Mouse (Mus musculus) liver, embryonic 14.5 days (tissue): ENCODE data around the gene Trmt10c. TPM values are rescaled to one million over a fixed set of nuclear protein-coding genes. Genes with fewer than 3 reads are reported as not detected.
A peak's percentile ranks its signal among the peaks of the same experiment; 100 is the strongest.

Experiments used
- ATAC-seq: fragments of 200-750 bp; cut with Nextera tagmentation; 2 replicates; pipeline ENCODE4 v1.8.0; 2017; ENCODE audit warnings: moderate number of reproducible peaks, mild to moderate bottlenecking, moderate library complexity; ENCODE audit not compliant: insufficient read depth
- DNase-seq, 3 experiments: peaks; one replicate each; pipeline ENCODE4 v3.0.0-alpha.2; 2012 to 2013; ENCODE audit warnings: low read depth in 3 of 3, low spot score in 3 of 3
- H3K27ac ChIP-seq: fragments of 300-500 bp; sonication (generic); 2 replicates; pipeline ENCODE4 v1.5.1; 2014; ENCODE audit warnings: moderate library complexity, mild to moderate bottlenecking, control low read depth, inconsistent platforms
- H3K27me3 ChIP-seq: fragments of 300-500 bp; sonication (generic); 2 replicates; pipeline ENCODE4 v1.6.1; 2014; ENCODE audit warnings: mild to moderate bottlenecking, low read length, moderate library complexity; ENCODE audit not compliant: control insufficient read depth, insufficient read depth
- H3K36me3 ChIP-seq: fragments of 300-500 bp; sonication (generic); replicated peaks from 2 replicates; pipeline ENCODE4 v1.6.1; 2014; ENCODE audit warnings: low read depth; ENCODE audit not compliant: control insufficient read depth, insufficient read depth
- H3K4me1 ChIP-seq, 2 experiments: fragments of 200-500 bp in 1 of 2; fragments of 300-500 bp in 1 of 2; sonication (generic) in 1 of 2; replicated peaks; 2 replicates each; pipeline ENCODE4 v1.6.1; 2012 to 2014; ENCODE audit warnings: antibody characterized with exemption in 1 of 2, inconsistent platforms in 1 of 2, low read length in 1 of 2; ENCODE audit not compliant: control insufficient read depth in 2 of 2, insufficient read depth in 2 of 2
- H3K4me2 ChIP-seq: fragments of 300-500 bp; sonication (generic); 2 replicates; pipeline ENCODE4 v1.6.1; 2014; ENCODE audit warnings: low read depth, mild to moderate bottlenecking, control low read depth, moderate library complexity
- H3K4me3 ChIP-seq, 2 experiments: fragments of 200-500 bp in 1 of 2; fragments of 300-500 bp in 1 of 2; sonication (generic) in 1 of 2; 2 replicates each; pipeline ENCODE4 v1.5.1; 2012 to 2014; ENCODE audit warnings: low read depth in 2 of 2, low read length in 2 of 2, mild to moderate bottlenecking in 2 of 2, control low read depth in 1 of 2, inconsistent platforms in 1 of 2, moderate library complexity in 1 of 2; ENCODE audit not compliant: insufficient read depth in 1 of 2
- H3K9ac ChIP-seq: fragments of 300-500 bp; sonication (generic); replicated peaks from 2 replicates; pipeline ENCODE4 v1.6.1; 2014; ENCODE audit warnings: mild to moderate bottlenecking, control low read depth, moderate library complexity
- H3K9me3 ChIP-seq: fragments of 300-500 bp; sonication (generic); 2 replicates; pipeline ENCODE4 v1.6.1; 2016; ENCODE audit warnings: low read length, mixed read lengths; ENCODE audit not compliant: control insufficient read depth
- CTCF ChIP-seq: IDR thresholded peaks from 2 replicates; pipeline ENCODE4 v1.5.1; 2016; ENCODE audit warnings: antibody characterized with exemption, low read depth, control low read depth
- EP300 ChIP-seq: IDR thresholded peaks from 2 replicates; pipeline ENCODE4 v1.6.1; 2016; ENCODE audit warnings: antibody characterized with exemption, low read depth
- WGBS: fragments of 180-500 bp; shearing (Covaris S2); extraction: QIAGEN DNeasy Blood & Tissue Kit; methylation state at CpG from one replicate; pipeline ENCODE4 v1.1.7; 2014; ENCODE audit not compliant: insufficient replicate concordance; 5-methylcytosine and 5-hydroxymethylcytosine counted together
- polyA plus RNA-seq, 2 experiments: library from polyadenylated mRNA; depleted of rRNA in 1 of 2; stranded (reverse) in 1 of 2; unstranded in 1 of 2; fragments of >200 nt; fragmentation: Nextera tagmentation in 1 of 2; extraction: Ambion mirVana in 1 of 2; gene quantifications; 2 replicates each; pipeline versions ENCODE4 v1.2.1 to v1.2.3; 2012 to 2014

Trmt10c gene
- polyA plus RNA-seq, 2 experiments = 6.1 to 16.1 TPM

- under 1% methylated on average over 39 of the region's 39 CpGs for WGBS
- no peaks in the 10 kb centered on the region for H3K27me3 ChIP-seq
- peak; percentile 99 for ATAC-seq
- peaks cover 30% of the 10 kb centered on the region for H3K36me3 ChIP-seq
- peak within 1 kb of the TSS; percentile 89 for H3K4me2 ChIP-seq
- no peaks in the 10 kb centered on the region for H3K9me3 ChIP-seq
- DNase-seq = peak; percentile 95 to 97 (median 96)
- H3K4me1 ChIP-seq = peaks cover 12 to 14% of the 10 kb centered on the region in 2 experiments
- H3K4me3 ChIP-seq = peak within 1 kb of the TSS; percentile 94 to 99
- peak within 1 kb of the TSS; percentile 84 for H3K27ac ChIP-seq
- peak within 1 kb of the TSS; percentile 94 for H3K9ac ChIP-seq
- TF ChIP-seq EP300 = no peak
- TF ChIP-seq CTCF = 0 out of 2 replicates have a peak, but pooled peaks have one; percentile 13
These were observed 7.9 kb downstream of the Trmt10c start, which contains the start of gene Pcnp for GRCm38 (mm10) chr16:56029661-56030082. Gene Pcnp (minus strand): TSS chr16:56029739.

- no peak for TF ChIP-seq CTCF
- TF ChIP-seq EP300 = peak; percentile 16; the same call in 1 of the 2 replicates
- peak overlapping the region; percentile 94 for H3K9ac ChIP-seq
- H3K4me3 ChIP-seq = peak overlapping the region; percentile 94 to 99
- H3K27ac ChIP-seq = peak overlapping the region; percentile 84
- ATAC-seq = peak; percentile 91
- H3K4me1 ChIP-seq = peaks cover 12 to 14% of the 10 kb centered on the region in 2 experiments
- H3K27me3 ChIP-seq = no peaks in the 10 kb centered on the region
- H3K9me3 ChIP-seq = no peaks in the 10 kb centered on the region
- under 1% methylated on average over 62 of the region's 62 CpGs for WGBS
- H3K4me2 ChIP-seq = peak overlapping the region; percentile 76
- DNase-seq = peak; percentile 51 to 58 (median 57)
- H3K36me3 ChIP-seq = peaks cover 26% of the 10 kb centered on the region
These were observed 8.7 kb downstream of the Trmt10c start for GRCm38 (mm10) chr16:56028722-56029551.

- Histone ChIP-seq H3K36me3 (peaks cover 22% of the 10 kb centered on the region), H3K27ac (peak overlapping the region; percentile 84), H3K9me3 (no peaks in the 10 kb centered on the region), H3K9ac (peak overlapping the region; percentile 94), H3K4me1 (peaks cover 12 to 14% of the 10 kb centered on the region in 2 experiments), H3K4me3 (peak overlapping the region; percentile 94 to 99), H3K27me3 (no peaks in the 10 kb centered on the region), H3K4me2 (peak overlapping the region; percentile 76)
- no peak for TF ChIP-seq EP300
- no peak for TF ChIP-seq CTCF
- no peak for DNase-seq
- WGBS = 27% methylated on average over 12 of the region's 12 CpGs
- ATAC-seq = no peak
These were observed 9.6 kb downstream of the Trmt10c start for GRCm38 (mm10) chr16:56027854-56028629.

- Histone ChIP-seq H3K4me1 (no peaks in the 10 kb centered on the region), H3K27me3 (no peaks in the 10 kb centered on the region), H3K27ac (no peak overlapping the region), H3K4me3 (no peak overlapping the region), H3K9ac (no peak overlapping the region), H3K4me2 (no peak overlapping the region), H3K36me3 (peaks cover 52% of the 10 kb centered on the region), H3K9me3 (no peaks in the 10 kb centered on the region)
- 89% methylated on average over 7 of the region's 7 CpGs for WGBS
- TF ChIP-seq CTCF (no peak), EP300 (no peak)
- no peak for ATAC-seq
- DNase-seq = no peak
These were observed 18.0 kb downstream of the Trmt10c start for GRCm38 (mm10) chr16:56019660-56020059.

- Histone ChIP-seq H3K9ac (no peak overlapping the region), H3K9me3 (no peaks in the 10 kb centered on the region), H3K27ac (no peak overlapping the region), H3K4me2 (no peak overlapping the region), H3K4me1 (no peaks in the 10 kb centered on the region), H3K27me3 (no peaks in the 10 kb centered on the region), H3K36me3 (peaks cover 40% of the 10 kb centered on the region), H3K4me3 (no peak overlapping the region)
- TF ChIP-seq EP300 (no peak), CTCF (no peak)
- DNase-seq (no peak), ATAC-seq (no peak)
- 78% methylated on average over 7 of the region's 7 CpGs for WGBS
These were observed 23.5 kb downstream of the Trmt10c start for GRCm38 (mm10) chr16:56014076-56014475.
